9 mouse cellular contexts compared by ENCODE assay signal in the genomic region with DNA sequence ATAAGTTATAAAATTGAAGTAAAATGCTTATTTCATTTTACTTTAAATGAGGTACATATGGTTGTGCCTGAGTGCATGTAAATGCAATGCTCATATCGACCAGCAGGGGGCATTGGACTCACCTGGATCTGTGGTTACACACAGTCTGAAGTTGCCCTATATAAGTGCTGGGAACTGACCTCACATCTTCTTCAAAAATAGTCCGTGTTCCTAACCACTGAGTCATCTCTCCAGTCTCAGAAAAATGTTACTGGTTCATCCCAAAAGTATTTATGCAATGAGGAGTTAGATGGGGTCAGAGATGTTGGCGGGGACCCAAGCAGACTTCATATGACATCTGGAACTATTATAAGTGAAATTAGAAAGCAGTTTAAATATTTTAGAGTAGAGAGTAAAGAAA. TPM values are rescaled to one million over a fixed set of nuclear protein-coding genes. Genes with fewer than 3 reads are reported as not detected.
A peak's percentile ranks its signal among the peaks of the same experiment; 100 is the strongest.
DNase-seq lines count a peak whose midpoint lies in the region; ATAC-seq and TF ChIP-seq lines count a peak whose summit lies in the region.
"Had no signal": no experiment of that assay in that cellular context is flagged by ENCODE, and none has a peak within 500 bp of the region (broad histone marks: within the 10 kb centered on the region; RNA-seq: fewer than 3 reads in every experiment).

No protein-coding gene starts in this region.

- no peaks in the 10 kb centered on the region for H3K27me3 ChIP-seq in midbrain, embryonic 14.5 days (ENCODE audit: control insufficient read depth, insufficient read depth, low read length)

- WGBS in lung, adult 2 months, result 45% methylated on average over 3 of the region's 3 CpGs
- WGBS in midbrain, embryonic 14.5 days, result 54% methylated on average over 3 of the region's 3 CpGs

- peak; percentile 42; the same call in 1 of the 2 replicates for TF ChIP-seq CTCF in lung, adult 2 months (IDR thresholded peaks at IDR 0.05; ENCODE audit: insufficient read depth, low read length)

- H3K9me3 ChIP-seq in midbrain, embryonic 14.5 days (ENCODE audit: control insufficient read depth, low read length), result no peaks in the 10 kb centered on the region

- H3K36me3 ChIP-seq in midbrain, embryonic 14.5 days (ENCODE audit: control insufficient read depth, insufficient read depth, low read length), result no peaks in the 10 kb centered on the region

- no peak overlapping the region for H3K9ac ChIP-seq in midbrain, embryonic 14.5 days (replicated peaks; ENCODE audit: low read length)

- ATAC-seq in midbrain, embryonic 14.5 days (ENCODE audit: low FRiP score, low TSS enrichment), result no peak

- no peak overlapping the region for H3K27ac ChIP-seq in midbrain, embryonic 14.5 days (replicated peaks; ENCODE audit: low read depth, low read length)
- H3K27ac ChIP-seq: macrophage had no signal

- TF ChIP-seq POLR2A in lung, adult 2 months (IDR thresholded peaks at IDR 0.05; ENCODE audit: borderline replicate concordance, extremely low read depth, low read depth, low read length), result no peak

- DNase-seq in adrenal gland, adult 18-20 months (ENCODE audit: low spot score in 2 of 2), result peak; percentile 20 to 24
- no peak for DNase-seq in adrenal gland, adult 8-10 months
- DNase-seq in 3134 (ENCODE audit: extremely low read depth, insufficient read length, low spot score), result peak; percentile 70
- DNase-seq in adrenal gland, postnatal 25 days, result peak; percentile 14
- no peak for DNase-seq in lung, adult 2 months
- peak; percentile 50 to 60 for DNase-seq in thymus, postnatal 36 days
- no peak for DNase-seq in midbrain, embryonic 14.5 days
- no peak for DNase-seq in retina, postnatal 1 day

- H3K4me1 ChIP-seq in lung, adult 2 months (ENCODE audit: control insufficient read depth, insufficient read depth, low read length), result no peaks in the 10 kb centered on the region
- 0 out of 2 replicates have a peak, but pooled peaks cover 3% of the 10 kb centered on the region for H3K4me1 ChIP-seq in midbrain, embryonic 14.5 days (ENCODE audit: control insufficient read depth, insufficient read depth, low read length)

- no peak overlapping the region for H3K4me2 ChIP-seq in midbrain, embryonic 14.5 days (ENCODE audit: low read length)

- no peak overlapping the region for H3K4me3 ChIP-seq in lung, adult 2 months (replicated peaks; ENCODE audit: extremely low read depth, low read depth, low read length)
- no peak overlapping the region for H3K4me3 ChIP-seq in midbrain, embryonic 14.5 days (replicated peaks; ENCODE audit: low read depth, low read length)

RNA-seq across cellular contexts. Expression of gene Otud1, which starts 25.4 kb away (rescaled TPM):
- 1 to 10 TPM; 7.3 to 9.7 TPM for total RNA-seq in adrenal gland, adult 18-20 months (2021)
- total RNA-seq in adrenal gland, adult 8-10 months (2022), result 10 to 100 TPM in 1 of 4 experiments, 1 to 10 TPM in 3; 7.1 to 10.7 (median 8.1) TPM
- total RNA-seq in adrenal gland, postnatal 25 days (2021), result 6.2 and 8.0 TPM in 2 replicates
- 19.3 and 35.7 TPM in 2 replicates for polyA plus RNA-seq in lung, adult 2 months (2012; rRNA removed)
- polyA plus RNA-seq in midbrain, embryonic 14.5 days (2014; fragmentation: Nextera tagmentation; extraction: Ambion mirVana), result 1.1 and 1.7 TPM in 2 replicates

Comparison
In these comparisons a context has a peak if more than half of its experiments do, and no peak if none do; other contexts are left out.
1. DNase-seq: peak in adrenal gland, adult 18-20 months (2 of 2), 3134 (single experiment), adrenal gland, postnatal 25 days (single experiment) and thymus, postnatal 36 days (2 of 2); none in adrenal gland, adult 8-10 months (single experiment), lung, adult 2 months (single experiment), midbrain, embryonic 14.5 days (single experiment) and retina, postnatal 1 day (single experiment).